Mouse (Mus musculus): ENCODE measurements around the gene Sms. TPM values are rescaled to one million over a fixed set of nuclear protein-coding genes. Genes with fewer than 3 reads are reported as not detected.

Gene Sms
- polyA plus RNA-seq, 1 experiment from 2014 or later = 75.4 TPM

- no peak for ATAC-seq (replicated peaks; ENCODE audit: insufficient number of reproducible peaks, low FRiP score, low TSS enrichment)
- H3K4me1 ChIP-seq (ENCODE audit: control insufficient read depth, insufficient read depth, low read length) = no peaks in the 10 kb centered on the region
- H3K27me3 ChIP-seq (ENCODE audit: control insufficient read depth, insufficient read depth, low read length) = no peaks in the 10 kb centered on the region
- no peak overlapping the region for H3K9ac ChIP-seq (ENCODE audit: low read depth, low read length)
- no peaks in the 10 kb centered on the region for H3K9me3 ChIP-seq (replicated peaks; ENCODE audit: control insufficient read depth, low read length)
- H3K4me3 ChIP-seq (ENCODE audit: low read depth, low read length) = no peak overlapping the region
- H3K27ac ChIP-seq (ENCODE audit: low read depth, low read length) = no peak overlapping the region
- H3K4me2 ChIP-seq = no peak overlapping the region
- WGBS (ENCODE audit: insufficient replicate concordance) = 71% methylated on average over 3 of the region's 3 CpGs
- H3K36me3 ChIP-seq (ENCODE audit: control insufficient read depth, insufficient read depth, low read length) = no peaks in the 10 kb centered on the region
Measured at GRCm38 (mm10) chrX:157468795-157469194, 23.3 kb downstream of the Sms start.

GRCm38 (mm10) chrX:157468055-157468454 is 24.0 kb downstream of the Sms start:
- no peak for ATAC-seq (replicated peaks; ENCODE audit: insufficient number of reproducible peaks, low FRiP score, low TSS enrichment)
- 89% methylated on average over 2 of the region's 2 CpGs for WGBS (ENCODE audit: insufficient replicate concordance)

GRCm38 (mm10) chrX:157465949-157466348 is 26.1 kb downstream of the Sms start:
- H3K36me3 ChIP-seq (ENCODE audit: control insufficient read depth, insufficient read depth, low read length) = no peaks in the 10 kb centered on the region
- no peaks in the 10 kb centered on the region for H3K27me3 ChIP-seq (ENCODE audit: control insufficient read depth, insufficient read depth, low read length)
- 66% methylated on average over 1 of the region's 1 CpGs for WGBS (ENCODE audit: insufficient replicate concordance)
- ATAC-seq (replicated peaks; ENCODE audit: insufficient number of reproducible peaks, low FRiP score, low TSS enrichment) = no peak
- no peak overlapping the region for H3K4me3 ChIP-seq (ENCODE audit: low read depth, low read length)
- no peak overlapping the region for H3K4me2 ChIP-seq
- no peak overlapping the region for H3K27ac ChIP-seq (ENCODE audit: low read depth, low read length)
- H3K9me3 ChIP-seq (replicated peaks; ENCODE audit: control insufficient read depth, low read length) = no peaks in the 10 kb centered on the region
- no peak overlapping the region for H3K9ac ChIP-seq (ENCODE audit: low read depth, low read length)
- no peaks in the 10 kb centered on the region for H3K4me1 ChIP-seq (ENCODE audit: control insufficient read depth, insufficient read depth, low read length)

More at GRCm38 (mm10) chrX:157468055-157468454, 24.0 kb downstream of the Sms start:
- Histone ChIP-seq H3K27ac (ENCODE audit: low read depth, low read length) (no peak overlapping the region), H3K36me3 (ENCODE audit: control insufficient read depth, insufficient read depth, low read length) (no peaks in the 10 kb centered on the region), H3K27me3 (ENCODE audit: control insufficient read depth, insufficient read depth, low read length) (no peaks in the 10 kb centered on the region), H3K4me3 (ENCODE audit: low read depth, low read length) (no peak overlapping the region), H3K4me1 (ENCODE audit: control insufficient read depth, insufficient read depth, low read length) (no peaks in the 10 kb centered on the region), H3K4me2 (no peak overlapping the region), H3K9ac (ENCODE audit: low read depth, low read length) (no peak overlapping the region), H3K9me3 (replicated peaks; ENCODE audit: control insufficient read depth, low read length) (no peaks in the 10 kb centered on the region)

GRCm38 (mm10) chrX:157462716-157463115 is 29.4 kb downstream of the Sms start:
- Histone ChIP-seq H3K27ac (ENCODE audit: low read depth, low read length) (no peak overlapping the region), H3K4me1 (ENCODE audit: control insufficient read depth, insufficient read depth, low read length) (no peaks in the 10 kb centered on the region), H3K4me3 (ENCODE audit: low read depth, low read length) (no peak overlapping the region), H3K9me3 (replicated peaks; ENCODE audit: control insufficient read depth, low read length) (no peaks in the 10 kb centered on the region), H3K36me3 (ENCODE audit: control insufficient read depth, insufficient read depth, low read length) (no peaks in the 10 kb centered on the region), H3K4me2 (no peak overlapping the region), H3K27me3 (ENCODE audit: control insufficient read depth, insufficient read depth, low read length) (no peaks in the 10 kb centered on the region), H3K9ac (ENCODE audit: low read depth, low read length) (no peak overlapping the region)
- ATAC-seq (replicated peaks; ENCODE audit: insufficient number of reproducible peaks, low FRiP score, low TSS enrichment) = no peak
- WGBS (ENCODE audit: insufficient replicate concordance) = 77% methylated on average over 3 of the region's 3 CpGs

- Histone ChIP-seq H3K27me3 (ENCODE audit: control insufficient read depth, insufficient read depth, low read length) (no peaks in the 10 kb centered on the region), H3K4me2 (no peak overlapping the region), H3K9ac (ENCODE audit: low read depth, low read length) (no peak overlapping the region), H3K4me3 (ENCODE audit: low read depth, low read length) (no peak overlapping the region), H3K9me3 (replicated peaks; ENCODE audit: control insufficient read depth, low read length) (no peaks in the 10 kb centered on the region), H3K27ac (ENCODE audit: low read depth, low read length) (no peak overlapping the region), H3K36me3 (ENCODE audit: control insufficient read depth, insufficient read depth, low read length) (0 out of 2 replicates have a peak, but pooled peaks cover 2% of the 10 kb centered on the region), H3K4me1 (ENCODE audit: control insufficient read depth, insufficient read depth, low read length) (no peaks in the 10 kb centered on the region)
- WGBS (ENCODE audit: insufficient replicate concordance) = 36% methylated on average over 1 of the region's 1 CpGs
- no peak for ATAC-seq (replicated peaks; ENCODE audit: insufficient number of reproducible peaks, low FRiP score, low TSS enrichment)
Measured at GRCm38 (mm10) chrX:157454430-157454829, 37.7 kb downstream of the Sms start.

GRCm38 (mm10) chrX:157449000-157449399 is 43.1 kb downstream of the Sms start:
- no peak for ATAC-seq (replicated peaks; ENCODE audit: insufficient number of reproducible peaks, low FRiP score, low TSS enrichment)
- no peaks in the 10 kb centered on the region for H3K9me3 ChIP-seq (replicated peaks; ENCODE audit: control insufficient read depth, low read length)
- no peaks in the 10 kb centered on the region for H3K27me3 ChIP-seq (ENCODE audit: control insufficient read depth, insufficient read depth, low read length)
- H3K27ac ChIP-seq (ENCODE audit: low read depth, low read length) = no peak overlapping the region
- H3K4me2 ChIP-seq = no peak overlapping the region
- no peaks in the 10 kb centered on the region for H3K4me1 ChIP-seq (ENCODE audit: control insufficient read depth, insufficient read depth, low read length)
- no peak overlapping the region for H3K9ac ChIP-seq (ENCODE audit: low read depth, low read length)
- H3K4me3 ChIP-seq (ENCODE audit: low read depth, low read length) = no peak overlapping the region
- WGBS (ENCODE audit: insufficient replicate concordance) = 85% methylated on average over 1 of the region's 1 CpGs
- no peaks in the 10 kb centered on the region for H3K36me3 ChIP-seq (ENCODE audit: control insufficient read depth, insufficient read depth, low read length)

- no peaks in the 10 kb centered on the region for H3K9me3 ChIP-seq (replicated peaks; ENCODE audit: control insufficient read depth, low read length)
- 85% methylated on average over 6 of the region's 6 CpGs for WGBS (ENCODE audit: insufficient replicate concordance)
- no peak for ATAC-seq (replicated peaks; ENCODE audit: insufficient number of reproducible peaks, low FRiP score, low TSS enrichment)
Measured at GRCm38 (mm10) chrX:157447431-157447830, 44.7 kb downstream of the Sms start.

GRCm38 (mm10) chrX:157434768-157435167 is 57.3 kb downstream of the Sms start:
- no peak overlapping the region for H3K4me3 ChIP-seq (ENCODE audit: low read depth, low read length)
- H3K27me3 ChIP-seq (ENCODE audit: control insufficient read depth, insufficient read depth, low read length) = no peaks in the 10 kb centered on the region
- H3K4me2 ChIP-seq = no peak overlapping the region
- WGBS (ENCODE audit: insufficient replicate concordance) = 69% methylated on average over 1 of the region's 1 CpGs
- H3K9ac ChIP-seq (ENCODE audit: low read depth, low read length) = no peak overlapping the region
- no peak for ATAC-seq (replicated peaks; ENCODE audit: insufficient number of reproducible peaks, low FRiP score, low TSS enrichment)
- H3K36me3 ChIP-seq (ENCODE audit: control insufficient read depth, insufficient read depth, low read length) = no peaks in the 10 kb centered on the region
- no peak overlapping the region for H3K27ac ChIP-seq (ENCODE audit: low read depth, low read length)
- H3K4me1 ChIP-seq (ENCODE audit: control insufficient read depth, insufficient read depth, low read length) = no peaks in the 10 kb centered on the region
- H3K9me3 ChIP-seq (replicated peaks; ENCODE audit: control insufficient read depth, low read length) = no peaks in the 10 kb centered on the region

More at GRCm38 (mm10) chrX:157447431-157447830, 44.7 kb downstream of the Sms start:
- Histone ChIP-seq H3K4me3 (ENCODE audit: low read depth, low read length) (no peak overlapping the region), H3K36me3 (ENCODE audit: control insufficient read depth, insufficient read depth, low read length) (no peaks in the 10 kb centered on the region; the same call in 1 of the 2 replicates), H3K27ac (ENCODE audit: low read depth, low read length) (no peak overlapping the region), H3K4me1 (ENCODE audit: control insufficient read depth, insufficient read depth, low read length) (no peaks in the 10 kb centered on the region), H3K4me2 (no peak overlapping the region), H3K9ac (ENCODE audit: low read depth, low read length) (no peak overlapping the region), H3K27me3 (ENCODE audit: control insufficient read depth, insufficient read depth, low read length) (no peaks in the 10 kb centered on the region)

GRCm38 (mm10) chrX:157419451-157419850 is 72.6 kb downstream of the Sms start:
- Histone ChIP-seq H3K4me3 (ENCODE audit: low read depth, low read length) (no peak overlapping the region), H3K9me3 (replicated peaks; ENCODE audit: control insufficient read depth, low read length) (no peaks in the 10 kb centered on the region), H3K4me2 (no peak overlapping the region), H3K36me3 (ENCODE audit: control insufficient read depth, insufficient read depth, low read length) (no peaks in the 10 kb centered on the region), H3K4me1 (ENCODE audit: control insufficient read depth, insufficient read depth, low read length) (no peaks in the 10 kb centered on the region), H3K9ac (ENCODE audit: low read depth, low read length) (no peak overlapping the region), H3K27me3 (ENCODE audit: control insufficient read depth, insufficient read depth, low read length) (no peaks in the 10 kb centered on the region), H3K27ac (ENCODE audit: low read depth, low read length) (no peak overlapping the region)
- ATAC-seq (replicated peaks; ENCODE audit: insufficient number of reproducible peaks, low FRiP score, low TSS enrichment) = no peak
- 29% methylated on average over 2 of the region's 2 CpGs for WGBS (ENCODE audit: insufficient replicate concordance)

Measured in heart, embryonic 11.5 days (tissue).